Mouse (Mus musculus): ENCODE data around the gene Mybpc3.
A peak's percentile ranks its signal among the peaks of the same experiment; 100 is the strongest.

Mybpc3 gene

DNA sequence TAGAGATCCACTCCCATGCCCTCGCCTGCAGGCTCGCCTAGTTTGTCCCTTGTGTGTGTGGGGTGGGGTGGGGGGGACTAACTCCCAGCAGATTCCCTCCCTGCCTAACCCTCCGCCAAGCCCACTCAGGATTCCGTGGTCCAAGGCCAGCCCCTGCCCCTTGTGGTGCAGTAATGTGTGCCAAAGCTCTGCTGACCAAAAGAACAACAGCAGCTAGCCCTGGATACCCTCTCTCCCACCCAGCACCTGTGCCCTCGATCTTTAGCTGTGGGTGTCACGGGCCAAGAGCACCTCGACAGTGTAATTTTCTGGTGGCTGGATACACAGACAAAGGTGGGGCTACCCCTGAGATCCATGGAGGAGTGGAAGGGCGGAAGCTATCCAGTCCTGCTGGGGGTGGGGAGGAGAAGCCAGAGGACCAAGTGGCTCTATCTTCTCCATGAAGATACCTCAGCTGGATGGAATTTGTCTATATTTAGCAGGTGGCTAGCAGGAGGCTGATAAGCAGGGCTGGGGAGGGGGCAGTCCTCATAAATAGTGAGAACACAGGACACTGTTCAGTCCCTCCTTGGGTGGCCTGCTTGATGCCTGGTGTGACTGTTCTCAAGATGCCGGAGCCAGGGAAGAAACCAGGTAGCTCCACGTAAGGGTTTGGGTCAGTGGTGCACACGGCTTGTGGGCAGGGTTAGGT is at the start of gene Mybpc3:
Mybpc3 (plus strand) TSS at position 560 of the 691 bp plus-strand sequence.
- no peak for DNase-seq (ENCODE audit: low spot score)

DNA sequence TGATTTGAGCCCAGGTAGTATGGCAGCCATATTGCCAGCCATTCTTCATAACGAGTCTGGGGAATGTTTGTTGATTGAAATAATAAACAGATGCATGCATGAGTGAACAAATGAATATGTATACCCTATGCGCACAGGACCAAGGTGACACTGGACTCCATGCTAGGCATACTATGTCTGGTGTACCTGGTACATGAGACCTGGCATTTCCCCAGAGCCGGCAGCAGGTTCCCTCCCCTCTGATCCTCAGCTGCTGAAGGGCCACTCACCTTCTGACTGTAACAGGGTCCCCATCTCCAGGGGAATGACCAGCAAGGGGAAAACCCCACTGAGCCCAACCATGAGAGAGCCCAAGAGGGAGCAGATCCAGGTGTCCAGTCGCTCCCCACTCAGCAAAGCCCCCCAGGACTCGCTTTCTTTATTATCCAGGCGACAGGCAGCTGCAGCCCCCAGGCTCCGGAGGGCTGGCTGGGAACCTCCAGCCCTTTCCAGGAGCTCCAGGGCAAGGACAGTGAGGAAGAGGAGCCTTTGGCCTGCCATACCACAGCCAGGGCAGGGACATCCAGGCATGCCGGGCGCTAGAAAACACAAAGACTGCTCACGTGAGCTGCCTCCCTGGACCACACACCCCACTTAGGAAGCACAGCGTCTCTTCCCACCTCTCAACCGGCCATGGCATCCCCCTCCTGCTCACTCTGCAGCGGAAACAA is 49.6 kb upstream of the Mybpc3 start:
- DNase-seq (ENCODE audit: low spot score) = no peak

DNA sequence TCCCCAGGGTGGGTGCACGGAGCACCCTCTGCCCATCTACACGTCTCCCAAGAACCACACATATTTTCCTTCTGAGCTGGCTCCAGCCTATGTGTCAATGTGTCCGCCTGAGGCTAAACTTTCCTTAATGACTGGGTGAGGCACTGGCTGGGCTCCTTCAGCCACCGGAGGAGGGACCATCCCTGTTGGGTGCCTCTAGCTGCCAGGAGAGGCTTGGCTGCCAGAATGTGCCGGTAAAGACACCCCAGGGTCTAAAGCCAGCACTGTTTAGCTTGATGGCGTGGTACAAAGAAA is 49.1 kb upstream of the Mybpc3 start:
- DNase-seq (ENCODE audit: low spot score) = no peak

DNA sequence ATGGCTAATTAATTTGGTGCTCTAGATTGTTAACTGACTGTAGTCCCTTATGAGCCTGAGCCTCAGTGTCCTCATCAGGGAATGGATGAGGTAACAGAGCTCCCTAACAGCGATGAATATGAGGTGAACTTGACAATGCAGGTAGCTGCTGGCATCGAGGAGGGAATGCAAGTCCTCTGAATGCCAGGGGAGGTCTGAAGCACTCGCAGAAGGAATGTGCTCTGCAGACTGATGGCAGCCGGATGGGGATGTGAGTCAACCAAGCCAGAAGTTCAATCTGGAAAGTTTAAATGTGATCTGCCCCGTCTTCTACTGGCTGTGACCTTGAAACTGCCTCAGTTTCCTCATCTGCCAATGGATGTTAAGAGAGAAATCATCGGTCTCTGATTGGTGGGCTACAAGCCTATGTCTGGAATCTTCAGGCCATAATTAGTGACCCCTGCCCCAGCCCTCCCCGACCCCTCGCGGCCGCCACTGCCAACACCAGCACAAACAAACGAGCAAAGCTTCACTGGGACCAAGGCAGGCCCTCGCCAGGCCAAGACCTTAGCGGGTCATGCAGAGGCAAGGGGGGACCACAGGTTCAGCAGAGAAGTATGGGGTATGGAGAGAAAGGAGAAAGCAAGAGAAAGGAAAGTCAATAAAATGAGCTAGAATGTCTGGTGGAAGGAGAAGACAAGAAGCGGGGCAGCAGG is 48.5 kb upstream of the Mybpc3 start:
- DNase-seq (ENCODE audit: low spot score) = no peak

DNA sequence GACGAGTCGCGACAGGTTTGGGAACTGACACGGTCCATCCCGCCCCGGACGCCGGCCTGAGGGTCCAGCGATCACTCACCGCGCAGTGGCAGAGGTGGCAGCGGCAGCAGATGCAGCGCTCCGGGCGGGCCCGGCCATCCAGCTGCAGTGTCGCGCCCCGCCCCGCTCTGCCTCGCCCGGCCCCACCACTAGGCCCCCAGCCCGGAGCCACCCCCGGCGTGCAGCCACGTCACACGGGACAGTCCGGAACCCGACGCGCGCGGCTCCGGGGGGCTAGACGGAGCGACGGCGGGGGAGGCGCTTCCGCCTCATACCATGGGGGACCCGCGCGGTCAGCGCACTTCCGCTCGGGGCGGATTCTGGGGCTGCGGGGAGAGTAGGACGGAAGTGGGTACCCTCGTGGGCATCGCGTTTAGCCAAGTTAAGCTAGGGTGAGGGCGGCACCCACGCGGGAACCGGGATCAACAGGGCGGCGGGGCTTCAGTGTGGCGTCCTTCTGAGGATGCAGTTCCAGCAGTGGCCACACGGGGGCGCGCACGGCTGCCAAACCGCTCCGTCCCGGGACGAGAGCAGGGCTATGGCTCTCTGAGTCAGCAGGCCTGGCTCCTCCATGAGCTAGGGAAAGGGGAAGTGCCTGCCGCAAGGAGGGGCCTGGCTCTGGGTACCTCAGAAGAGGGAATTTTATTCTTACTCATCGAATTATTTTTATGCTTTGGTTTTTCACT is 47.7 kb upstream of the Mybpc3 start, which contains the start of gene Slc39a13:
Slc39a13 (minus strand) TSS at position 342 of the 725 bp plus-strand sequence.
- peak; percentile 96 for DNase-seq (ENCODE audit: low spot score)

DNA sequence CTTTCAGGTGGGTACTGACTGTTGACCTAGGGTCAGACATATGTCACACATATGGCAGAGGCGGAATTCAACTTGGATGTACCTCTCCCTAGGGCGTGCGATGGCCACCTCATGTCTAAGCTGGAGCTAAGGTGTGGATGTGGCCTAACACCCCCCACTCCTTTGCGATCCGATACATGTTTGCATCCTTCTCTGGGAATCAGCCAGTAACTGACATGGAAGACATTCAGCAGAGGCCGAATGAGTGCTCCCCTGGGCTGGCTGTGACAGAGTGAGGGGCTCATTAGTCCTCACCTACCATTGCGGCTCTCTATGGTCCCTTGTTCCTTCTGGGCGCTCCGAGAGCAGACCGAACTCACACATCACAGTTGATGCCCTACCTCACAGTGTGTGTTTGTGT is 46.9 kb upstream of the Mybpc3 start:
- DNase-seq (ENCODE audit: low spot score) = no peak

DNA sequence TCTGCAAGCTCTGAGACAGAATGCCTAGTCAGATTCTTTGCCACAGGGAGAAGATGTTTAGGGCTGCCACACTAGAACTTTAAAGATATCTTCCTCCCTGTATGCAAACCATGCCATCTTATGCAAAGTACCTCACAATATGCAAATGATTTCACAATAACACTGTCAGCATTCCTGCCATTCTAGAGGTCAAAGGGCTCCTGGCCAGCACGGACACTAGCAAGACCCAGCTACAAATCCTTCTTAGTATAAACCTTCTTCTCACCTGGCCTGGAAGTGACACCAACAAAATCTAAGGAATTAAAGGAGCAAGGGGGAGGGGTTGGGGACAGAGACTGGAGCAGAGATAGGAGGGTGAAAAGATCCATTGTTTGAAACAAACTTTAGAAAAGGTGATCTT is 45.9 kb upstream of the Mybpc3 start:
- no peak for DNase-seq (ENCODE audit: low spot score)

DNA sequence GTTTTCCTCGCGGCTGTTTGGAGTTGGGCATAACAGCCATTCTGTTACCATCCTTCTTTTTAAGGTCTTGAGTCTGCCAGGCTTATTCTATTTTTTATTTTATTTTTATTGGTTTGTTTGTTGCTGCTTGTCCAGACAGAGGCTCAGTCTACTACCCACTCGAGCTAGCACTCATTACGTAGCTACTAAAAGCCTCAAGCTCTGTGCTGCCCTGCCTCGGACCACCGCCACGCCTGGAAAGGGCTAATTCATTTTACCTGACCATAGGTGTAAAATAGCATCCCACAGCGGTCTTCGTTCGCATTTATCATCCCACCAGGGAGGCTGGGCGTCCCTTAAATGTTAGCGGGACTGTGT is 40.0 kb upstream of the Mybpc3 start:
- no peak for DNase-seq (ENCODE audit: low spot score)

DNA sequence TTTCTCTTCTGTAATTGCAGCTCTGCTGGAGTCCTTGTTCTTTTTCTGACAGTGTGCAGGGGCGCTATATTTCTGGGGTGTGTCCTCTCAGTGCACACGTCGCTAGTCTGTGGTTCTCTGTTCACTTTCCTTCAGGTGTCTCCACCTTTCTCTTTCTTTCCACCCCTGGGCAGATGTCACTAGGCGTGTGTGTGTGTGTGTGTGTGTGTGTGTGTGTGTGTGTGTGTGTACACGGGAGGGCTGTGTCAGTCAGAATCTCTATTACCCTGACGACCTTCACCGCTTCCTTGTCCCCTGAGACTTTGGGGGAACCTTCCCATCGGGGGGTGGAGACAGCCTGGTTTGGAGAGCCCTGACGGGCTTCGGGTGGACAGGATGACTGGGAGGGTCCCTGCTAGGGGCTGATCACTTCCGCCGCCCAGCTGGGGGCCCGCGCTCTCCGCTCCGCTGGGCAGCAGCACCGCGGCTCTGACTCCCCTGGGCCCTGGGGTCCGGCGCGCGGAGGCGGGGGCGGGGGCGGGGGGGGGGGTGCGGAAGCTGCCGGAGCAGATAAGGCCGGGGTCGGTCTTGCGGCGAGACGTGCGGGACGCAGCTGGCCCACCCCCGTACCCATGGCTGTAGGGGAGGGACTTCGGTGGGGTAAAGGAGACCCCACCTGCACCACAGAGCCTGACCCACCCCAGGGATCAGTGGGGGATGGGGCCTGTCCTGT is 39.5 kb upstream of the Mybpc3 start:
- DNase-seq (ENCODE audit: low spot score) = peak; percentile 56

DNA sequence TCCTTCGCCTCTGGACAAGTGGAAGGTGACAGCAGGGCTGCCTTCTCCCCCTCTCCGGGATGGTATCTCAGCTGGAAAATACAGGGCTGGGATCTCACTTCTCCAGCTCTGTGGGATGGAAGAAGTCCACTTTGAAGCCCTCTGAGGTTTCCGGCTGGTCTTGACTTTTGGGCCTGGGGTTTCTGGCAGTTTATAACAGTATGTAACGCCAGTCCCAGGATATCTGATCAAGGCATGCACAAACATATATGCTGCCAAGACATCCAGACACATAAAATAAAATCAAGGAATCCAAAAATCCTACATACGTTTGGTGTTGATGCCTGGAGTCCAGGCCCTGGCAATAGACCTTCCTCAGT is 38.9 kb upstream of the Mybpc3 start:
- DNase-seq (ENCODE audit: low spot score) = no peak

DNA sequence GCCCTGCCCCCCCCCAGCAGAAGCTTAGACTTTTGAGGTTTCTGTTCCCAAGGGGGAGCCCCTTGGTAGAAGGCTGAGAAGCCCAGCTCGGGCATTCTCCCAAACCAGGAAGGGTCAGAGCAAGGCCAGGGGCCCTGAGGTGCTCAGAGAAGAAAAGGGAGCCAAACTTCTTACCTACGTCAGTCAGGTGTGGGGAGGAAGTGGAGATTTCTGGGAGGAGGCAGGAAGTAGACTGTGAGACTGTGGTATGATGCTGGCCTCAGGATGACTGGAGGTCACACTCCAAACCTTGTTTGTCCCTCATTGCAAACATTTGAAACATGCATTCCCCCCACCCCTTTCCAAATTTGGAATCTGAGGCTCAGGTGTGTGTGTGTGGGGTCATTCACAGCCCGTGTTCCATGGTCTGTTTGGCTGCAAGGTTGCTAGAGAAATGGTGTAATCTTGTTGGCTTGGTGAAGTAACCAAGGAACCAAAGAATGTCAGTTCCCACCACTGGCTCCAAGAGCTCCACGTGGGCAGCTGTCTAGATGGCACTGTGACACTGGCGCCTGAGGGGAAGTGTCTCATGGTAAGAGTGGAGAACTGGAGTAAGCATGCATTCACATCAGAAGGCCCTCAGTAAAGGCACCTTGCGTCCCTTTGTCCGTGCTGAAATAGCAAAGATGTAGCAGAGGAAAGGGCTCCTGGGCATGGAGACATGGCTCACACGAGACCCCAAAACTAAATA is 37.0 kb upstream of the Mybpc3 start:
- peak; percentile 62 for DNase-seq (ENCODE audit: low spot score)

DNA sequence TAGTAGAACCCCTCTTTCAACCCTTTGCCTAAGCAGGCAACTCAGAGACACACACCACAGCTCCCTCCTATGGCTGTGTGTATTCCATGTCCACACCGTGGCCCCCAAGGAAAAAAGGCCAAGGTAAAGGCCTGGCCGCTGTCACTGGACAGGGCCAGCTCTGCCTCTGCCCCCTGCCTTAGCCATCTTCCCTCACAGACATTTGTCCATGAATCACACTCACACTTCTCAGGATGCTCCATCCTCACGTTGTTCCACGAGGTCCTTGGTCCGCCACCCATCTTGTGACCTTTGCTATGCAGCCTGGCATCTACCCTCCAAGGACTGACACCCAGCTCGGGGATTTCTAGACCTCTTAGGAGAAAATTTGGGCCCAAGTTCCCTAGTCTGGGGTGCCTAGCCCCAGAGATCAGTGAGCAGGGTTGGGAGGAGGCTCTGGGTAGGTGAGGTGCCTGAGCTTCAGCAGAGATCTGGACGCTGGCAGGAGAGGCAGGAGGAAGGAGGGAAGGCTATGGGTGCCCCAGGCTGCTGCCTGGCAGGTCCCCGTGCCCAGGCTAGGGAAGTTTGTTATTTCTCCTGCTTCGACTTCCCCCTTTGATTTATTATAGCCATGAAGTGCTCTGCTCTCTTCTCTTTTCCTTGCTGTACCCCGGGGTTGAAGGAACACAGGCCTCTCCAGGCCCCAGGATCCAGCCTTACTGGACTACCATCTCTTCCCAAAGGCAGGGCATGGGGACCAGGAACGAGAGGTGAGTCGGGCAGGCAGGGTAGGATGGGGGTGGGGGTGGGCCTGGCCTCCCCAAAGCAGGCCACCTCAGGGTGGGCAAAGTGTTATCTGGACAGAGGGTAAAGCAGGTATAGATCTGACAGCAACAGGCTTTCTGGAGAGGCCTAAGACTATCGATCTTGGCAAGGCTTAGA is 35.9 kb upstream of the Mybpc3 start, which contains the start of gene Spi1:
Spi1 (plus strand) TSS at position 616 of the 921 bp plus-strand sequence.
- DNase-seq (ENCODE audit: low spot score) = no peak

DNA sequence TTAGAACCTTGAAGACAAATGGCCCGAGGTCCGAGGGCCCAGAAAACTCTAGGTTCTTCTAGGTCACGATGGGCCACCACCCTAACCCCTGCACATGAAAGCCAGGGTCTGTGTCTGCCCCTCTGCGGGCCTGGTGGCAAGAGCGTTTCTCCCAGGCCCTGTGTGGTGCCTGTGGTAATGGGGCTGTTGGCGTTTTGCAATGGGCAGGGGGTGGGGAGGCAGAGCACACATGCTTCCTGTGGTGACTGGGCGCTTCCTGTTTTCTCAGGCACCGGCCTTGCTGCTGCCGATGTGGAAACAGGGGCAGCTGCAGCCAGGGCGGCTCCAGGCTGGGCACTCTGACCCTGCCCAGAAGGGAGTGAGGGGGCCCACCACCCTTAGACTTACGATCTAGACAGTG is 35.1 kb upstream of the Mybpc3 start:
- peak; percentile 75 for DNase-seq (ENCODE audit: low spot score)

DNA sequence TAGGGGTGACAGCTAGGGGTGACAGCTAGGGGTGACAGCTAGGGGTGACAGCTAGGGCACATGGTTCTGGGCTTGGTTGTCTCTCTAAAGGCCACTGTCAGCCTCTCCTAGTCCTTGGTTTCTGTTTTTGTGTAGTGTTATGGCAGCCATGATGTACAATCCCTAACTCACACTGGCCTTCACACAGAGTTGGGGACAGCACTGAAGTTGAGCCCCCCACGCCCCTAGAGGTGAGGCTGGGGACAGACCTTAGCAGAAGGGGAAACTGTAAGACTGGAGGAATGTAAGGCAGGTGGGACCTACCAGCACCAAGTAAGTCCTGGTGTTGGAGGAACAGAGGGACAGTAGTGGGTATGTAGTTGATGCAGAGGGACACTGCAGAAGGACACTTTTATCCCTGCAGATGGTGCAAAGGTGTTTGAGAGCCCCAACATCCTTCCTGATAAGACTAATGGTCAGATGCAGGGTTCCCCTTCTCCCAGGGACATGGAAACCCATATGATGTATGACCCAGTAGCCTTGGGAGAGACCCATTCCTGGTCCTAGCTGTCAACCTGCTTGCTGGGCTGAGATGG is 34.5 kb upstream of the Mybpc3 start:
- no peak for DNase-seq (ENCODE audit: low spot score)

DNA sequence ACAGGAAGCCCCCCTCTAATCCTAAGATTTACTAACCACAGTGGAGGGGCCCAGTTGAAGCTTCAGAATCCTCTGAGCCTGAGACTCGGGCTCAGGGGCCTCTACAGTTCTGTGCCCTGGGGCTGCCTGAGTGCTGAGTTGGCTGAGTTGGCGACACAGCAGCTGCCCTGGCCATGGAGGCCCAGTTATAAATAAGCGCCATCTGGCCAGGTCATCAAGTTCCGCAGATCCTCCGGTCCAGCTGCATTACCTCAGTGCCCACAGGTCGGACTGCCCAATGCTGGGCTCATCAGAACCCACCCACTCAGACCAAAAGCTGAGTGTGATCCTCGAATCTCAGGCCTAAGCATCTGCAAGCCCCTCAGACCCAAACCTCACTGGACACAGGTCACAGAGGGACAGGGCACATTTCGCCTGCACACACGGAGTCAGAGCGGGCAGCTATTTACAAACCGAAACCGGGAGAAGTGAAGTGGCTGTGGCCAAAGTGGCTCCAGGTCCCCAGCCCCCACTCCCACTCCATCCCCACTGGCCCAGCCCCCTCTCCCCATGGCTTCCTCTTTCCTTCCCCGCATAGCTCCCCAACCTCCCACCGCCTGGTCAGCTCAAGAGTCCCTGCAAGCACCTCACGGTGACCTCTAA is 33.6 kb upstream of the Mybpc3 start:
- no peak for DNase-seq (ENCODE audit: low spot score)

DNA sequence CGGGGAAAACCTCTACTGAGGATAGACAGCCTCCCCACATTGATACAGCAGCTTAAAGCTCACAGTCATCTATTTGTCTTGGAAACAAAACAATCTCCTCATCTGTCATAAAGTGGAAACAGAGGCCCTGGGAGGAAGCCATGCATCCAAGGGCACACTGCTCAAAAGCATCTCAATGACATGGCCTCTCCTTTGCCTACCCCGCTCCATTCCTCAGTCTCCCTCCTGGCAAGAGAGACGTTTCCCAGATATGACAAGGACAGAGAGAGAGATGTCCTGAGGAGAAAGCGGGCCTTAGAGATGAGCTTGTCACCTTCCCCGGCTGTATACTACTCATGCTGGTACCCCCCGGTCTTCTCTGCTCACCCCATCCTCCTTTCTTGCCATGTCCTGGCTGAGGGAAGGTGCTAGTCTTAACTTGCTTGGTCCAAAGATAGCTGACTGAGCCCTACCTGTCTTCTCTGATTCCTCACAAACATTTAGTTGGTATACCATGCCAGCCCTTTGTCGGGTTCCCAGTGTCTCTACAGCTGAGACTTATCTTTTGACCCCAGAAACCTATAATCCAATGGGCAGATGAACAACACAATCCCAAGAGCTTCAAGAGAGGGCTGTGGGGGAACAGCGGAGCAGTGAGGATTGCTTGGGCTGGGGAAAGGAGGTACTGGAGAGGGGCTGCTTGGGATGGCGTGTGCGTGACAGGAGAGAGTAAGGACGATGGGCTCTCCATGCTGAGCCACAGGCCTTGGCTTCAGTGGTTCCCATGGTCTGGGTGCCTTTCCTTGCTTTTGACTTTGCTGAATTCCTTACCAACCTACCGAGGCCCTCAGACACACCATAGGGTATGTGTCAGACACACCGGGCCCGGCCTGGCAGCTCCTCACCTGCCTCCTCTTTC is 32.2 kb upstream of the Mybpc3 start:
- no peak for DNase-seq (ENCODE audit: low spot score)

DNA sequence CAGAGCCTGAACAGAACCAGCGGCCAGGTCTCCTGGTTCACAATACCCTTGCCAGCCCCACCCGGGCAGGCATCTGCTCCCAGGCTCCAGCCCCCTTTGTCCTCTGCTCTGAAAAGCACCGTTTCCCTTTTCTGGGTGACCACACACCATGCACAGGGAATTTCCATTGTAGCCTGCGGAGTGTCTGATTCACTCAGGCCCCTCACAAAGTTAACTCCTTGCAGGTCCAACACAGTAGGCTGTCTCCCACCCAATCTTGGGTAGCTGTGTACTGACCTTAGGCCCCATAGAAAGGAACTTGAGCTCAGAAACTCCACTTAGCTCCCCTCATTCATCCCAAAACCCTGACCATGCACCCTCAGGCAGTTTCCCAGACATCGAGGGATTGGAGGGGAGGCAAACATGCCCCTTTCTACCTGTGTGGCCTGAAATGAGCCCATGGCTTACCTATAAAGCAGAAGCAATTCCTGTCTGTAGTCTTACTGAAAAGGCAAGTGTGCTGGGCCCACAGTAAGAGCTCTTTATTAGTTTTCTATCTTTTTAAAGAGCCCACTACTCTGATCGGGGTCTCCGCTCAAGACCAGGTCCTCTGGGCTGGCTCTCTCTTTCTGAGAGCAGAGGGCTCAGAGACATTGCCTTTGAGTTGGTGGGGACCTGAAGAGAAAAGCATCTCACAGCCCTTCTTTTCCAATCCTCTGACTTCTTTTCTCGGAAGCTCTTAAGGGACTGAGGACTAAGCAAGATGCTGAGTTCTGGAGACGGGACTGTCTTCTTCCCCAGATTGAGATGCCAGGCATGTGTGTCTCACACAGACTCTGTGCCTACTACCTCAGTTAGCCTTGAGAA is 31.3 kb upstream of the Mybpc3 start:
- DNase-seq (ENCODE audit: low spot score) = no peak
